Mouse (Mus musculus) embryo, embryonic 11.5 days (tissue): ENCODE results near the gene Mthfd1l.
"Not testable (repeated sequence)": the region's sequence is repeated elsewhere in the genome, so short reads cannot be mapped to it uniquely, and the experiment has no call there.

Source experiments
- DNase-seq: peaks from one replicate; pipeline ENCODE4 v3.0.0-alpha.2; 2012; ENCODE audit warnings: low read depth, low spot score

Mthfd1l gene

DNA sequence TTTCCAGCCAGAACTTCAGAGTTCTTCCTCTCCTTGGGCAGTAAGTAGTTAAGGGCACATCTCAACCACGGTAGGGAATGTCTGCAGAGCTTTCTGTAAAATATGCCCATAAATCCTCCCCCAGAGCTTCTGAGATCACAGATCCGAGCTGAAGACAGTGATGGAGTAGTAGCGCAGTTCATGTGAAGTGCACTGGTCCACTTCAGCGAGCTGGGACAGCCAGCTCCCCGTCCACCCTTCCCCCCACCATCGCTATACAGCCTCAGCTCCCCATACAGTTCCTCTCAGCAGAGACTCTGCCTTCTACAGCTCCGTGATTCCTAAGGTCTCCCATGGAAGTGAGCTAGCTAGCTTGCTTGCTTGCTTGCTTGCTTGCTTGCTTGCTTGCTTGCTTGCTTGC, 144.2 kb downstream of the Mthfd1l start:
- DNase-seq, result peak; percentile 53

DNA sequence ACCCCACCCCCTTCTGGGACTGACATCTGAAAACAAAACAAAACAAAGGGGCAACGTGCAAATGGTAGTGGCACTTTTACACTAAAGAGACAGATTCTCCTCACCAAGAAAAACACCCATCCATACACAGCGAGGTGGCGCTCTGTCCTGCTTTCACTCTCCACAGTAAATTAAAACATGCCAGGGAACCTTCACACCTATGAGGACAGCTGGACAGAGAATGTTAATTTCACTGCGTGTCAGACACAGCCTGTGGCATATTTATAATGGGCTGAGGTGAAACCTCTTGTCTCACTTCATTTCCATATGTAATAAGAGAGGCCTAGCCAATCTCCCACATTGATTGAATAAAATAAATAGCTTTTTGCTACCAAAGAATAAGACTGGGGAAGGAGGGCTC, 146.4 kb downstream of the Mthfd1l start:
- no peak for DNase-seq

DNA sequence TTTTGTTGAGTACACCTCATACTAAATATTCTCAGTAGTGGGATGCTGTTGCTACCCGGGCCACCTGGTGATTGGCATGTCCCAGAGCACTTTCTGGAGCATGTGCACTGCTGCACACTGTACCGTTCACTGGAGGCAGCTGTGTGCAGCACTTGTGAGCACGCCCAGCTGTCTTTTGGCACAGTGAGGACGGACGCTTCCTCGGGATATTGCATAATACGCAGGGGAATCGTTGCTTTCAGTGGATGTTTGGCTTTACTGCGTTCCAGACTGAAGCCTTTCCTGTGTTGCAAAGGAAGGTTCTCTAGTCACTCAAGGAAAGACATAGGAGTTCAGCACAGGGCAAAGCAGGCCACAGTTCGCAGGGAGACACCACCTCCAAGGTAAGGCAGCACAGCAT, 147.8 kb downstream of the Mthfd1l start:
- DNase-seq, result no peak

DNA sequence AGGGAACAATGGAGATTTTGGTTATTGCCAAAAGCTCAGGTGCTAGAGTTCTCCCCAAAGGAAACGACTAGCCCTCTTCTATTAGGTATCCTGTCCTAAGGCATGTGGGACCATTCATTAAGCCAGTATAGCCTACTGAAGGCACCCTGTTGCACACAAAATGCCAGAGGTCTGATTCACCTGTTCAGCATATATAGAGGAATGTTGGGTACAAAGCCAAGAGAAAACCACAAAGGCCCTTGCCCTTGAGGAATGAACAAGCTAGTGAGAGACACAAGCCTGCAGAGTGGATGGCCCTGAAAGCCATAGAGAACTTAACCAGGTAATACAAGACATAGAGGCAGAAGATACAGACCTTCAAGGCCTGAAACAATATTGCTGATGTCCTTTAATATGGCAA, 148.3 kb downstream of the Mthfd1l start:
- DNase-seq, result no peak

DNA sequence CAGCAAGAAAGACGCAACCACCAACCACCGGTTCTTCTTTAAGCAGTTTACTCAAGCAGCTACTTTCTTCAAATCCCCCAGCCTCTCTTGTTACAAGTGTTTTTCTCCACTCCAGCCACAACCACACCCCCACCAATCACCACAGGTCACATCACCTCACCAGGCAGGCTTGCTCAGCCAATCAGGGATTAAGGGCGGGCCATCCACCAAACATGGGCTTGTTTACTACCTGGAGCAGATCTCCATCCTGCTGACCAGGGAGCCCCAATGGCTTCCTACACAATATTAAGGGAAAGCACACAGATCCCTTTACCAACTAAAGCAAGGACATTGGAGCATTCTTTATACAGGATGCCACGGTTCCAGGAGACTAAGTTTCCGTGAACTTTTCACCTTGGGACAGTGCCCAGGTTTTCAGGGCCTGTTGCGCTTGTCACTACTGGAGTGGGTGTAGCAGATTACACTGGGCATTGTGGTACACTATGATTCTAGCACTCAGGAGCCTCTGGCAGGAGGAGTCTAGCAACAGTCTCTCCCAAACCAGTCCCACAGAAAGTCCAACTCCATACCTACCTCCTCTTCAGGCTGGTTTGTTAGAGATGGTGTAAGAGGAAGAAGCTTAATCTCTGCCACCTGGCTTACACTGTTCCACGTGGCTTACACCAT, 150.5 kb downstream of the Mthfd1l start:
- DNase-seq, result not testable (repeated sequence)

DNA sequence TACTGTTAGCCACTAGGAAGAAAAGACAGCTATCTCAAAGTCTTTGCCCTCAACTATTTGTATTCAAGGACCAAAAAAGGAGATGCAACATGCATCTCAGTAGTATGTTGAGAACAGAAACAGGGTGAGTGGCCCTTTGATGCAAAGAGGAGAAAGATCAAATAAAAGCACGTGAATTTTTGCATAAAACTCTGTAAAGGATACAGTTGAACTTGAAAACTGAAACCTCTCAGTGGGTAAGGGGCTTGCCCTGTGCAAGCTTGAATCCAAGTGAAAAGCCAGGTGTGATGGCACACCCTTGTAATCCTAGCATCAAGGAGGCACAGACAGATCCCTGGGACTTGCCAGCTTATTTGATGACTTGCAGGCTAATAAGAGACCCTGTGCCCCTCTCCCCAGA, 151.2 kb downstream of the Mthfd1l start:
- no peak for DNase-seq

DNA sequence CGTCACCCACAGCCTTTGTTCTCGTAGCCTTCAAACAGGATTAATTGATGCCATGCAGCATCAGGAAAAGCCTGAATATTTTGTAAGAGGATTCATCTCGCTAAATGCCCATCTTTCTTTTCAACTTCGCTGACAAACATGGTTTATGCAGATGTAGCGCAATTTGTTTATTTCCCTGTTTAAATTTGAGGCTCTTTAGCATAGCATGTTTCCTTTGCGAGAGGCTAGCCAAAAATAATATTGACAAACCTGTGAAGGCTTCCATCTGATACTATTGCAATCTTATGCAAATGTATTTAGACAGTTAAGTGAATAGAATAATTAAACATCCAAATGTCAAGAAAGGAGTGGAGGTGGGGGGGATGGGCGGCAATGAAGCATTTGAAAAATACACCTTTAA, 152.3 kb downstream of the Mthfd1l start:
- DNase-seq, result no peak

DNA sequence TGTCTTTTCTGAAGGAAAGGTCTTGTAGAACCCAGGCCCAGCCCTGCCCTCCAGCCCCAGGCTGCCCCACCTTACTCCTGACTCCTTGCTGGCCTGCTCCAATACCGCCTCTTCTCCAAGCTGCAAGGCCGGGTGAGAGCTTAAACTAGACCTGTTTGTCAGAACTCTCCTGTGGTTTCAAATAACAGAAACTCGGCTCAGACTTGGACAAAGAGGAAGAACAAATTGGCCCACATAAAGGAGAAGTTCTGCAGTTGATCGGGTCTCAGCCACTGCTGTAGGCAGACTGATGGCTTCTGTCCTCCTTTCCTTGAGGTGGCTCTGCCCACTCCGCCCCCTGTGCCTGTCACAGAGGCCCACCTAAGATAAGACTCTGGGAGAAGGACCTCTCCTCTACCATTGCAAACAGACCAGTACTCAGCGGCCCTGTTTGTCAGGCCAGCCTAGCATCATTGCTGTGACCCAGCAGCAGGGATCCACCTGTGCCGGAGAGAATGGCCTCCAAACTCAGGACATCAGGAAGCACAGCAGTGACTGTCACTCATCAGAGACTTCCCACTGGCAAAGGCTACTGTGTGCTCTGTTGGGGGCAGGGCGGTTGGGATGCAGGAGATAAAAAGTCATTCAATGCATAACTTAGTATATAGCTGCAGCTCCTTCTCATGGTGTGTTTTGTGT, 153.6 kb downstream of the Mthfd1l start:
- no peak for DNase-seq

DNA sequence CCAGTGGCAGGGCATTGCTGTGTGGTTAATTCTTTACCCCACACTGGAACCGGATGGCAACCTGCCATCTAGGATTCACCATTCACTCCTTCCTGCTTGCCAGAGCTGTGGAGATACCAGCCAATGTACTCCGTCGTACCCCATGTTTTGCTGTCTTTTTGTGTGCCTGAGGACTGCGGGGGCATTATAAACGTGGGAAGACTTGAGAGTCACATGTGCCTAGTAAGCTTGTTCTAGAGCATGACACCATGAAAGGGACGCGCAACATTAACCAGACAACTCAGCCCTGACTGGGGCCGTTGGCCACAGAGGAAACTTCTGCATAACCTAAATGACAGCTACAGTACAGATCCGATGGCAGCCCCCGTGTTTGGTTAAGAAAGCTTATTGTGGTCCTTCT, 155.5 kb downstream of the Mthfd1l start:
- no peak for DNase-seq

DNA sequence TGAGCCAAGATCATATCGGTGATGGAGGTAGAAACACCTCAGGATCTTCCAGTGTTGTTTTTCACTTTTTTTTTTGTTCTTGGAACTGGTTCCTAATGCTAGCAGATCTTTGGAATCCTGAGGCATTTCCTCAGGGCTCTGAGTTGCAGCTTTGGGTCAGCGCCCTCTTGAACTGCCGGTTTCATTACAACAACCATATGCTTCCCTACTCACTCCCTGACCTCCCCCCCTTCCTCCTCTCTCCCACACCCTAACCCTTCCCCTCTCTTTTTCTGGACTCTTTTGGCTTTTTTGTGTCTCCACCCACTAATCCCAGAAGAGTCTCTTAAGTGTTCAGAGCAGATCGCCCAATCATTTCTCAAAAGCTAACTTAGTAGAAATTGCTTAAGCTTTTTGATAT, 156.0 kb downstream of the Mthfd1l start:
- no peak for DNase-seq

DNA sequence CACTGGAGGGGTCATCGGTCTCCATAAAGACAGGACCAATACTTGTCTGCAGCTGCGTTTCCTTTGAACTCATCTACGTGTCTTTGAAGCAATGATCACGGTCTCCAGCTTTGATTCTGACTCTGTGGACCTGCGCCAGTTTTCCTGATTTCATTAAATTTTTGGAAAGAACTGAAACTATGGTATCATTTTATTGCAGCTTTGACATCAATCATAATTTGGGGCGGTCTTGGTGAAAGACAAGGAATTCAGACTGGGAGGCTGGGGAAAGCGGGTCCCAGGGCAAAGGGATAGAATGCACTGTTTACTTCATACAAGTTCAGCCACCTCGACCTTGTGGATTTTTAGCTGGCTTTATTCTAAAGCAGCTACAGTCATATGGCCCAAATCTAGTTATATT, 156.5 kb downstream of the Mthfd1l start:
- no peak for DNase-seq

DNA sequence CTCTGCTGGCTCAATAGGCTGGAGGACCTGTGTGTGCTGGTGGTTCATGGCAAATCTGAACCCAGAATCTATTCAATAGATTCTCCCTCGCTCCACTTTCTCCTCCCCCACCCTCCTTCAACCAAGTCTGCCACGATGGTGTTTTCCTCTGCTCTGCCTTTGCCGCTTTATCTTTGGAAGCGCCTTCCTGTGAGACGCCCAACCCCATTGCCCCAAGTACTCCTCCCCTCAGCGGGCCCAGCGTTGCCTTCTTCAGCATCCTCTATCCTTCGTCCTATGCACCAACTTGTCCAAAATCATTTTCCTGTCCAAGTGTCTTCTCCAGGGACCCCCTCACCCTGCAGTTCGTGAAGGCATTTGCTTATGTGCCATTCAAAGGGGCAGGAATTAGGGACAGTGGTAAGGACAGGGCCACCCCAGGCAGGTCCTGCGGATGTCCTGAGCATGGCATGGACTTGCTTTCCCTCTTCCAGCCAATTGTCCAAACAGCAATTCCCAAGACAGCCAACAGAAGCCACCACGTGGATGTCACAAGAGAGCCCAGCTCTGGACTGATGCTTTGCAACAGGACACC, 157.2 kb downstream of the Mthfd1l start:
- no peak for DNase-seq

DNA sequence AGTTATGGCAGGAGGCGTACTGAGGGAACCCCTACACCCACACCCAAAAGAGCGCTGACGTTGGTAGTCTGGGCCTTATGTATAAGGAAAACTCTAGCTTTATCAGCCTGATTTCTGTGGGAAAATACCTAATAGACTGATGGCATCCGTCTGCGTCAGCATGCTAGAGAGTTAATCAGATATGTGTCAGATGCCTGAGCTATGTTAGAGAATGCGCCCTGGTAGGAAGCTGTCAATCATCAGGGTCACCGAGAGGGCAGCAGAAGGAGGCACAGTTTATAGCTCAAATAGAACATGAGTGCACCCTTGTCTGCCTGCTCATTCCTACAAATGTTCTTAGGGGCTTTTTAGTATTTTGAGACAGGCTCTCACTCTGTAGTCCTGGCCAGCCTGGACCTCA, 159.8 kb downstream of the Mthfd1l start:
- no peak for DNase-seq

DNA sequence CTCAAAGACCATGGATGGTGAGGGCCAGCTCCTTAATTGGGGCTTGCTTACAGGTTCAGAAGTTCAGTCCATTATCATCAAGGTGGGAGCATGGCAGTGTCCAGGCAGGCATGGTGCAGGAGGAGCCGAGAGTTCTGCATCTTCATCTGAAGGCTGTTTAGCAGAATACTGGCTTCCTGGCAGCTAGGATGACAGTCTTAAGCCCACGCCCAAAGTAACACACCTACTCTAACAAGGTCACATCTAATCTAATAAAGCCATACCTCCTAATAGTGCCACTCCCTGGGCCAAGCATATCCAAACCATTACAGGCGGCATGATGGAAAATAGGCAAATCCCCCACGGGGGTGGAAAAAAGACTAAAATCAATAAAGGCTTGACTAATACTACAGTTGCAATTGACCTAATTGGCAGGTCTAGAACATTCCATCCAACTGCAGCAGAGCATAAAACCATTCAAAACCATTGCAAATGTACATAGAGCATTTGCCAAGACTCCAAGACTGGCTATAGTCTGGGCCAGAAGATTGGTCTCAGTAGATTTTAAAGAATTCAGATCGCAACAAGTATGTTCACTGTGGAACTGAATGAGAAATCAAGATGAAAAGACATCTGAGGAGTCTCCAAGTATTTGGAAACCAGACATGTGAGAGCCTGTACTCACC, 162.3 kb downstream of the Mthfd1l start:
- no peak for DNase-seq

DNA sequence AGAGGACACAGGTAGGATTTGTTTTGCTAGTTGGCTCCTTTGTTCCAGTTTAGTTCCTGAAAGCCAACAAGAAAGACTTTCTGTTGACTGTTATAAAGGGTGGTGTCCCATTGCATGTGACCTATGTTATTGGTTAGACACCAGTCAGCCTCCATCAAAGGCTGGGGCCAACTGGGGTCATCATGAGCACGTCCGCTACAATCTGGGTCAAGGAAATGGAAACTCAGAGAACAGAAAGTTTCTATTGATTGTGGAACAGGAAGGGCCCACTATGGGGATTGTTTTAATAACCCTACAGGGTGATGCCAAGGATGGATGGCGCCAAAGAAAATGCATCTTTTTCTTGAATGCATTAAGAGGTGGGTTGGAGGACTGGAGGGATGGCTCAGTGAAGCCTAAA, 166.6 kb downstream of the Mthfd1l start:
- no peak for DNase-seq

DNA sequence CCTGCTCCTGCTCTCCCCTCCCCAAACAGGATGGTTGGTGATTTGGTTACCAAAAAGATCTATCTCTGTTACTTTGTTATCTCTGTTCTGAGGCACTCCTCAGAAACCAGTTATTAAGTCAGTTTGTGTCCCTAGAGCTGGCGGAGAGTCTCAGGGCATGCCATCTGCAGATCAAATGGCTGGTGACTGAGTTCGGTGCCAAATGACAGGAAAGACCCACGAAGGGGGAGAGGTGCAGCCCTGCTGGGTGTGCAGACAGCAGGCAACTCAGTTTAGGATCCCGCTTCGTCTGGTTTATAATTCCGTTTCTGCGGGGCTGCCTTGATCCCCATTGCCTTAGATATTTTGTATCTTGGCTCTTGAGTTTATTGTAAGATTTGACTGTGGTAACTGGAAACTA, 168.8 kb downstream of the Mthfd1l start:
- DNase-seq, result no peak

DNA sequence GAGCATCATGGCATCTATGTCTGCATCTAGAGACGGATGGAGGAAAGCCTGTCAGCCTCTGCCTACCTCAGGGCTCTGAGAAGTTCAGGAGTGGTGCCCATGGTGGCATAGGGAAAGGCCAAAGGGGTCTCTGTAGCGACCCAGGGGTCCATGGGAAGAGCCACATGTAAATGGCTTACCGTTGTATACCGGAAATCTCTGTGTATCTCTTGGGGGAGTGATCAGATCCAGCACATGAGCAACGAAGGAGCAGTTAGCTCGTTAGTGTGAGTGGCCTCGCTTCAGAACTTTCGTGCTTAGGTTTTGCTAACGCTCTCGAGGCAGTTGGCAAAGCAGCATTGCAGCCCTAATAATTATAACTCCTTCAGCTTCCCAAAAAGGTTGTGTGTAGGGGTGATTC, 169.9 kb downstream of the Mthfd1l start:
- no peak for DNase-seq

DNA sequence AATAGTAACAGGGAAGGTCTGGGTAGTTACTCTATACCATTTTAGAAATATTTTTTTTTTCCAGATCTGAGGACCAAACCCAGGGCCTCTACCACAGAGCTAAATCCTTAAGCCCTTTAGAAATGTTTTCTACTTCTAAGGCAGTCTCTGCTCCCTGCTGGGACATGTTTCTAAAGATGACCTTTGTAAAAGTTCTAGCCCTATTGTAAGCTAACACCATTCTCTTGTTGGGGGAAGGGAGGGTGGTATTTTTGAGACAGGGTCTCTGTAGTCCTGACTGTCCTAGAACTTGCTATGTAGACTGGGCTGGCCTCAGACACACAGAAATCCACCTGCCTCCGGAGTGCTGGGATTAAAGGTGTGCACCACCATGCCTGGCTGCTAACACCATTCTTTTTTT, 170.5 kb downstream of the Mthfd1l start:
- DNase-seq, result no peak

DNA sequence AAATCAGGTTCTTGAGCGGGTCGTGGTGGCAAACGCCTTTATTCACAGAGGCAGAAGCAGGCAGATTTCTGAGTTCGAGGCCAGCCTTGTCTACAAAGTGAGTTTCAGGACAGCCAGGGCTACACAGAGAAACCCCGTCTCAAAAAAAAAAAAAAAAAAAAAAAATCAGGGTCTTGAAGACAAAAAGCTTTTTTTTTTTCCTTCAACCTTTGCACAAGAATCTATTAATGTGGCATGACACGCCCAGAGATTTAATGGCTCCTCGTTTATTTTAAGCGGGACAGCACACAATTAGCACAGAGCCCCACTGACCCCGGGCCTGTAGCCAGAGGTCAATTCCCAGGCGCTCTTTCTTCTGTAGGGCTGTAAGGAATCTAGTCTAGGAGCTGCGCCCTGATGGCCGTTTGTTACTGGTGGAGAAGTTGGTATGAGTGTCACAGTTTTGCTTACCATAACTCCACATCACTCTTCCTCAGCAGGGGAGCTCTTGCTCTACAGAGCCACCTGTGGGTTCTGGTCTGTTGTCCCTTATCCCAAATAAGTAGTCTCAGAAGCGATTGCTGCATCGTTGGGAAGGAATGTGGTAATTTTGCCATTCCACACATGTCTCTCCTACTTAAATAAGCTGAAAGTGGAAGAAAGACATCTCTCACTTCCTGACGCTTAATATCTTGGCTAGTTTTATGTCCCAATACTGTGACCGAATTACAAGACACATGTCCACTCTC, 172.3 kb downstream of the Mthfd1l start:
- no peak for DNase-seq

DNA sequence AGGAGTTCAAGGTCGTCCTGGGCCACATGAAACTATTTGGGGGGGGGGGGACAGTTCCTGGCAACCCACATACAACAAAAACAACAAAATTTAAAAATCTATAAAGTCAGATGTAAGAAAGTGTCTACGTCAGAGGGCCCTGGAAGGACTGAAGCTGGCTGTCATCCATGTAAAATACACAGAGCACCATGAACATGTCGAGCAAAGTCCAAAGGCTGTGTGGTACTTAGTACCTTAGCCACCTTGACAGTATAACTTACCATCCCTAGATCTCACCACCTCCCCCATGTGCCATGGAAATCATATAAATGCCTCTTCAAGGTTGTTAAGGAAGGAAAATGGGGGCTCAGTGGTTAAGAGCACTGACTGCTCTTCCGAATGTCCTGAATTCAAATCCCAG, 174.0 kb downstream of the Mthfd1l start:
- no peak for DNase-seq

DNA sequence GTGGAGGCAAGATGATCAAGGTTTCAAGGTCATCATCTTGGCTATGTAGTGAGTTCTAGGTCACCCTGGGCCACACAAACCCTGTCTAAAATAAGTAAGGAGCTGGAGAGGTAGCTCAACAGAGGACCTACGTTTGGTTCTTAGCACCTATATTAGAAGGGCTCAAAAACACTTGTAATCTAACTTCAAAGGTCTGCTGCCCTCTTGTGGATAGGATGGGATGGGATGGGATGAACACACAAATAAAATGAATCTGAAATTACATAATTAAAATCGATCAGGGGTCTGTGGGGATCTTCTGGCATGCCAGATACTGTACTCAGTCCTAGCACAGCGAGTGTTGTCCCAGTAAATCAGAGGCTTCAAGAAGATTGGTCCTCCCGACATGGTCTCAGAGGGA, 178.2 kb downstream of the Mthfd1l start:
- no peak for DNase-seq
